Mouse (Mus musculus) CH12.LX (cell line): ENCODE results near the gene Krtap31-2.

ENCODE experiments used
- CTCF ChIP-seq, 2 experiments: IDR thresholded peaks in 1 of 2; conservative IDR thresholded peaks in 1 of 2; 2 replicates each; pipeline ENCODE4 v1.5.1; 2011 to 2012; ENCODE audit warnings: low read depth in 2 of 2, low read length in 2 of 2, improper control_type of control experiment in 1 of 2, inconsistent platforms in 1 of 2, mild to moderate bottlenecking in 1 of 2, moderate library complexity in 1 of 2
- EP300 ChIP-seq: IDR thresholded peaks from 2 replicates; pipeline ENCODE4 v1.6.1; 2011; ENCODE audit warnings: low read length, improper control_type of control experiment
- JUN ChIP-seq: IDR thresholded peaks from 2 replicates; pipeline ENCODE4 v1.6.1; 2011; ENCODE audit warnings: low read depth, mild to moderate bottlenecking, low read length, improper control_type of control experiment, moderate library complexity; ENCODE audit not compliant: insufficient read depth
- MAZ ChIP-seq: IDR thresholded peaks from 2 replicates; pipeline ENCODE4 v1.6.1; 2012; ENCODE audit warnings: low read depth, mild to moderate bottlenecking, inconsistent platforms, low read length, improper control_type of control experiment, moderate library complexity
- MYC ChIP-seq: IDR thresholded peaks from 2 replicates; pipeline ENCODE4 v1.6.1; 2011; ENCODE audit warnings: low read depth, mild to moderate bottlenecking, improper control_type of control experiment, low read length
- NRF1 ChIP-seq: IDR thresholded peaks from 2 replicates; pipeline ENCODE4 v1.6.1; 2014; ENCODE audit warnings: low read depth, mild to moderate bottlenecking, inconsistent platforms, low read length, improper control_type of control experiment, moderate library complexity
- ZC3H11A ChIP-seq: IDR thresholded peaks from 2 replicates; pipeline ENCODE4 v1.6.1; 2012; ENCODE audit warnings: low read depth, mild to moderate bottlenecking, inconsistent platforms, low read length, improper control_type of control experiment

DNA sequence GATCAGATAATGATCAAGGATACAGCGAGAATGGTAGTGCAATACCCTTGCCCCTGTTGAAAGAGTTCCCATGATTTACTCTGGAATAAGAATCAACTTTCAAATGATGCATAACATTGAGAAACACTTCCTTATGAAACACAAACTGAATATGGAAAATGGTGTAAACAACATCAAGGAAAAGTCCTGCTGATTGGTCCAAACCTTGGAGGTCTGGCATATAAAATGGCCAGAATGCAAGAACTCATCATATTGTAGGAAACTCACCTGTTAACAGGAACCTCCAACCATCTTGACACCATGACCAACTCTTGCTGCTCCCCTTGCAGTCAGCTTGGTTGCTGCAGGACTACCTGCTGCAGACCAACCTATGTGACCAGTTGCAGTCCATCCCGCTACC lies 12.1 kb downstream of the Krtap31-2 start, which contains the start of gene Krtap9-5:
- TF ChIP-seq ZC3H11A (no peak), NRF1 (no peak), CTCF (conservative IDR thresholded peaks at IDR 0.05 in 1 of 2, IDR thresholded peaks at IDR 0.05 in 1 of 2; ENCODE audit: low read depth in 2 of 2, low read length in 2 of 2) (no peak), MAZ (no peak), EP300 (no peak), MYC (no peak), JUN (no peak)
